Mouse (Mus musculus) embryonic fibroblast, embryonic 13.5 days (primary cell): ENCODE results near the gene Sfxn3.

Experiments used
- CTCF ChIP-seq: IDR thresholded peaks from 2 replicates; pipeline ENCODE4 v1.5.1; 2011; ENCODE audit warnings: mild to moderate bottlenecking, control low read depth, low read length, moderate library complexity, borderline replicate concordance; ENCODE audit not compliant: insufficient read depth
- POLR2A ChIP-seq: IDR thresholded peaks from 2 replicates; pipeline ENCODE4 v1.6.1; 2011; ENCODE audit warnings: low read depth, mild to moderate bottlenecking, control low read depth, low read length, moderate library complexity

DNA sequence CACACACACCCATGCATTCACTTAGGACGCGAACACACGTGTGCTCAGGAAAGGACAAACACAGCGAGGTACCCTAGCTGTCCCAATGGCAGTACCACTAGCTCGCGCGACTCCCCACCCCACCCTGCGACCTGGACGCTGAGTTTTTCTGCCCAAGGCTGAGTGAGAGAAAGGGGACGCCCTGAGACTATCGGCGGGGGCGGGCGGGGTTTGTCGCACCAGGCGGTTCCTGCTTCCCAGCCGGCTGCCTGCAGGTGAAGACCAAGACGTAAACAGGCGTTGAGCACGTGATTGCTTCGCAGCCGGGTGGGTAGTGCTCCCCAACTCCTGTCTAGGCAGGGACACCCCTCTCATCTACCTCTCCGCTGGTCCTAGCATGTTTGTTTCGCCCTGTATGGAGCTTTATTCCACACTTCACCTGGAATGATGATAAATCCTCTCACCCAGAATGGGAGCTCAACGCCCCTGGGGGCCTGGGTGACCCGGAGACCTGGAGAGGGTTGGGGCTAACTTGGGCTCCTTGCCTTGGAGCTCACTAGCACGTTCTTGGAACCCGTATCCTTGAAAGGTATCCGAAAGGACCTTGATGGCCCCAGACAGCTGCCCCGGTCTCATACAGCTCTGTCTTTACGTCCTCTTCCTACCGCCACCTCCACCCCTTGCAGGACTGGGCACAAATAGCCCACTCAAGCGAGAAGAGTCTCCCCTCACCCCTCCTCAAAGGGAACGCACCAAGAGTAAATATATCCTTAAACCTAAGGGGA lies 31.6 kb upstream of the Sfxn3 start:
- TF ChIP-seq POLR2A (no peak; the same call in 1 of the 2 replicates), CTCF (no peak)
